Mouse (Mus musculus) frontal cortex, adult (tissue): ENCODE data around the gene Dntt.

Experiments
- ATAC-seq: cut with Nextera tagmentation; 2 replicates; pipeline ENCODE4 v1.9.2; 2017; ENCODE audit warnings: mild to moderate bottlenecking, moderate library complexity, mixed read lengths; ENCODE audit not compliant: low TSS enrichment

Gene Dntt

GRCm38 (mm10) chr19:41029219-41029618 lies at the start of gene Dntt:
Gene Dntt (plus strand): TSS chr19:41029275.
- no peak for ATAC-seq

GRCm38 (mm10) chr19:40980671-40981070 lies 48.4 kb upstream of the Dntt start:
- ATAC-seq = no peak

GRCm38 (mm10) chr19:40984536-40984935 lies 44.5 kb upstream of the Dntt start:
- ATAC-seq = no peak

- no peak; the same call in 1 of the 2 replicates for ATAC-seq
Measured at GRCm38 (mm10) chr19:40988856-40989255, 40.2 kb upstream of the Dntt start.

GRCm38 (mm10) chr19:40989961-40990600 lies 39.0 kb upstream of the Dntt start:
- ATAC-seq = no peak

GRCm38 (mm10) chr19:40990781-40991343 lies 38.2 kb upstream of the Dntt start:
- no peak for ATAC-seq

GRCm38 (mm10) chr19:40991626-40992025 lies 37.4 kb upstream of the Dntt start:
- no peak for ATAC-seq

- ATAC-seq = no peak
Measured at GRCm38 (mm10) chr19:40992096-40992495, 37.0 kb upstream of the Dntt start.

GRCm38 (mm10) chr19:40992517-40993044 lies 36.5 kb upstream of the Dntt start:
- ATAC-seq = 0 out of 2 replicates have a peak, but pooled peaks have one; percentile 29

GRCm38 (mm10) chr19:40993356-40993755 lies 35.7 kb upstream of the Dntt start:
- peak; percentile 1; the same call in 1 of the 2 replicates for ATAC-seq

GRCm38 (mm10) chr19:40994057-40994585 lies 35.0 kb upstream of the Dntt start, which contains the start of gene Blnk:
Gene Blnk (minus strand): TSS chr19:40994535.
- ATAC-seq = peak; percentile 43

GRCm38 (mm10) chr19:40994911-40995310 lies 34.2 kb upstream of the Dntt start:
- ATAC-seq = no peak

- ATAC-seq = peak; percentile 14; the same call in 1 of the 2 replicates
Measured at GRCm38 (mm10) chr19:40995449-40996401, 33.4 kb upstream of the Dntt start.

- ATAC-seq = no peak
Measured at GRCm38 (mm10) chr19:40996722-40997121, 32.4 kb upstream of the Dntt start.

GRCm38 (mm10) chr19:40998469-40999170 lies 30.5 kb upstream of the Dntt start:
- no peak for ATAC-seq

GRCm38 (mm10) chr19:40999569-40999968 lies 29.5 kb upstream of the Dntt start:
- no peak for ATAC-seq

GRCm38 (mm10) chr19:41003694-41004315 lies 25.3 kb upstream of the Dntt start:
- no peak for ATAC-seq

- no peak for ATAC-seq
Measured at GRCm38 (mm10) chr19:41006621-41007020, 22.5 kb upstream of the Dntt start.

GRCm38 (mm10) chr19:41007326-41007725 lies 21.7 kb upstream of the Dntt start:
- no peak for ATAC-seq

GRCm38 (mm10) chr19:41007733-41008132 lies 21.3 kb upstream of the Dntt start:
- no peak for ATAC-seq
